8 mouse cellular contexts compared by ENCODE assay signal in genomic region chr9:21291022-21291787, GRCm38 (mm10). TPM values are rescaled to one million over a fixed set of nuclear protein-coding genes. Genes with fewer than 3 reads are reported as not detected.
DNase-seq lines count a peak whose midpoint lies in the region; ATAC-seq and TF ChIP-seq lines count a peak whose summit lies in the region.

Cdkn2d (minus strand) TSS chr9:21291407.

- peak within 1 kb of the TSS; percentile 85 for H3K27ac ChIP-seq in heart, embryonic 12.5 days (ENCODE audit: poor library complexity, severe bottlenecking)
- H3K27ac ChIP-seq in kidney, postnatal 0 days = peak within 1 kb of the TSS; percentile 73
- peak within 1 kb of the TSS; percentile 89 for H3K27ac ChIP-seq in liver, embryonic 11.5 days (ENCODE audit: low read depth, low read length)
- H3K27ac ChIP-seq in stomach, embryonic 14.5 days (ENCODE audit: low read length) = peak within 1 kb of the TSS; percentile 88

- DNase-seq in CD4-positive helper T cell, adult 2 months (ENCODE audit: low read depth, low spot score) = peak; percentile 100
- peak; percentile 97 for DNase-seq in brain, embryonic 18.5 days (ENCODE audit: low read depth, low spot score)
- DNase-seq in kidney, postnatal 0 days (ENCODE audit: low spot score) = peak; percentile 100
- peak; percentile 100 for DNase-seq in liver, embryonic 11.5 days (ENCODE audit: low spot score)
- DNase-seq in naive thymus-derived CD4-positive, alpha-beta T cell, adult 2 months (ENCODE audit: low read depth) = peak; percentile 100

- H3K9ac ChIP-seq in heart, embryonic 12.5 days = peak within 1 kb of the TSS; percentile 78
- H3K9ac ChIP-seq in kidney, postnatal 0 days (ENCODE audit: low read depth, low read length) = peak within 1 kb of the TSS; percentile 46
- peak within 1 kb of the TSS; percentile 92 for H3K9ac ChIP-seq in liver, embryonic 11.5 days (ENCODE audit: low read depth, low read length)
- H3K9ac ChIP-seq in stomach, embryonic 14.5 days (replicated peaks; ENCODE audit: low read depth, low read length) = peak within 1 kb of the TSS; percentile 60

- peak within 1 kb of the TSS; percentile 65 for H3K4me3 ChIP-seq in heart, embryonic 12.5 days
- H3K4me3 ChIP-seq in kidney, postnatal 0 days (replicated peaks; ENCODE audit: low read depth, low read length) = peak within 1 kb of the TSS; percentile 48
- H3K4me3 ChIP-seq in liver, embryonic 11.5 days (ENCODE audit: low read depth, low read length) = peak within 1 kb of the TSS; percentile 89
- peak within 1 kb of the TSS; percentile 69 for H3K4me3 ChIP-seq in stomach, embryonic 14.5 days (ENCODE audit: low read depth, low read length)

- no peaks in the 10 kb centered on the region for H3K27me3 ChIP-seq in heart, embryonic 12.5 days (replicated peaks)
- no peaks in the 10 kb centered on the region for H3K27me3 ChIP-seq in kidney, postnatal 0 days (ENCODE audit: insufficient read depth, low read length)
- H3K27me3 ChIP-seq in liver, embryonic 11.5 days (replicated peaks; ENCODE audit: control insufficient read depth, insufficient read depth, low read length) = no peaks in the 10 kb centered on the region
- no peaks in the 10 kb centered on the region for H3K27me3 ChIP-seq in stomach, embryonic 14.5 days (ENCODE audit: control insufficient read depth, insufficient read depth, low read length)

- WGBS in heart, embryonic 12.5 days = under 1% methylated on average over 49 of the region's 51 CpGs
- under 1% methylated on average over 42 of the region's 51 CpGs for WGBS in kidney, postnatal 0 days
- under 1% methylated on average over 50 of the region's 51 CpGs for WGBS in liver, embryonic 11.5 days
- under 1% methylated on average over 51 of the region's 51 CpGs for WGBS in stomach, embryonic 14.5 days

- H3K4me2 ChIP-seq in heart, embryonic 12.5 days = peak within 1 kb of the TSS; percentile 87
- H3K4me2 ChIP-seq in kidney, postnatal 0 days (ENCODE audit: low read length) = peak within 1 kb of the TSS; percentile 52
- H3K4me2 ChIP-seq in liver, embryonic 11.5 days = peak within 1 kb of the TSS; percentile 83
- peak within 1 kb of the TSS; percentile 61 for H3K4me2 ChIP-seq in stomach, embryonic 14.5 days (replicated peaks; ENCODE audit: low read depth, low read length)

- no peaks in the 10 kb centered on the region for H3K9me3 ChIP-seq in heart, embryonic 12.5 days (replicated peaks)
- H3K9me3 ChIP-seq in kidney, postnatal 0 days (replicated peaks; ENCODE audit: low read length) = no peaks in the 10 kb centered on the region
- no peaks in the 10 kb centered on the region for H3K9me3 ChIP-seq in liver, embryonic 11.5 days (ENCODE audit: control insufficient read depth, low read length)
- H3K9me3 ChIP-seq in stomach, embryonic 14.5 days (ENCODE audit: control insufficient read depth, low read depth, low read length) = no peaks in the 10 kb centered on the region

- peak; percentile 57 for TF ChIP-seq CTCF in kidney, postnatal 0 days (IDR thresholded peaks at IDR 0.05; ENCODE audit: low read depth)

- ATAC-seq in erythroid progenitor cell, adult 5-6 weeks (replicated peaks; ENCODE audit: low FRiP score, poor library complexity, severe bottlenecking) = peak; percentile 75
- peak; percentile 95 for ATAC-seq in heart, embryonic 12.5 days (ENCODE audit: insufficient number of reproducible peaks, low FRiP score)
- peak; percentile 97 for ATAC-seq in kidney, postnatal 0 days (replicated peaks; ENCODE audit: low FRiP score, low read depth)
- peak; percentile 90 for ATAC-seq in liver, embryonic 11.5 days (replicated peaks; ENCODE audit: low FRiP score)
- peak; percentile 96 for ATAC-seq in stomach, embryonic 14.5 days (ENCODE audit: insufficient number of reproducible peaks, insufficient read depth, low FRiP score, low read depth)

- H3K36me3 ChIP-seq in heart, embryonic 12.5 days = peaks cover 7% of the 10 kb centered on the region; the same call in 1 of the 2 replicates
- H3K36me3 ChIP-seq in kidney, postnatal 0 days (ENCODE audit: insufficient read depth, low read length) = no peaks in the 10 kb centered on the region
- H3K36me3 ChIP-seq in liver, embryonic 11.5 days (ENCODE audit: control insufficient read depth, insufficient read depth, low read length) = 0 out of 2 replicates have a peak, but pooled peaks cover 4% of the 10 kb centered on the region
- peaks cover 3% of the 10 kb centered on the region; the same call in 1 of the 2 replicates for H3K36me3 ChIP-seq in stomach, embryonic 14.5 days (ENCODE audit: control insufficient read depth, insufficient read depth, low read length)

- H3K4me1 ChIP-seq in heart, embryonic 12.5 days (replicated peaks) = peaks cover 29% of the 10 kb centered on the region
- H3K4me1 ChIP-seq in kidney, postnatal 0 days (replicated peaks; ENCODE audit: insufficient read depth, low read length) = peaks cover 22% of the 10 kb centered on the region
- peaks cover 28% of the 10 kb centered on the region for H3K4me1 ChIP-seq in liver, embryonic 11.5 days (replicated peaks; ENCODE audit: control insufficient read depth, insufficient read depth, low read length)
- peaks cover 20% of the 10 kb centered on the region for H3K4me1 ChIP-seq in stomach, embryonic 14.5 days (ENCODE audit: control insufficient read depth, insufficient read depth, low read length)

RNA-seq across cellular contexts. Expression of gene Cdkn2d, which starts in this region (rescaled TPM):
- total RNA-seq in erythroid progenitor cell, adult 5-6 weeks (2015; ENCODE audit: low replicate concordance) = 305 and 325 TPM in 2 replicates
- 151 and 194 TPM in 2 replicates for total RNA-seq in erythroid progenitor cell, adult 5-6 weeks (2017; ENCODE audit: low replicate concordance)
- 88.5 and 89.2 TPM in 2 replicates for polyA plus RNA-seq in heart, embryonic 12.5 days (2016; fragmentation: Nextera tagmentation; extraction: Ambion mirVana)
- 31.4 and 37.8 TPM in 2 replicates for polyA plus RNA-seq in kidney, postnatal 0 days (2015; fragmentation: Nextera tagmentation; extraction: Ambion mirVana)
- 48.0 and 48.2 TPM in 2 replicates for polyA plus RNA-seq in liver, embryonic 11.5 days (2014; fragmentation: Nextera tagmentation; extraction: Ambion mirVana)
- polyA plus RNA-seq in stomach, embryonic 14.5 days (2014; fragmentation: Nextera tagmentation; extraction: Ambion mirVana) = 47.4 and 48.5 TPM in 2 replicates

Comparison
In these comparisons a context has a peak if more than half of its experiments do, and no peak if none do; other contexts are left out.
1. Peak in every context shown above with its lines: DNase-seq, ATAC-seq, H3K4me3 ChIP-seq and H3K27ac ChIP-seq.